Mouse (Mus musculus) kidney, postnatal 0 days (tissue): ENCODE data around the gene Ccr10. TPM values are rescaled to one million over a fixed set of nuclear protein-coding genes. Genes with fewer than 3 reads are reported as not detected.

Source experiments
- ATAC-seq: fragments of 200-750 bp; cut with Nextera tagmentation; replicated peaks from 2 replicates; pipeline ENCODE4 v1.8.0; 2017; ENCODE audit warnings: low read depth, moderate number of reproducible peaks, moderate TSS enrichment, moderate library complexity; ENCODE audit not compliant: low FRiP score
- DNase-seq: peaks from one replicate; pipeline ENCODE4 v3.0.0-alpha.2; 2016; ENCODE audit warnings: low spot score
- H3K27ac ChIP-seq: fragments of 300-500 bp; sonication (generic); 2 replicates; pipeline ENCODE4 v1.5.1; 2014; ENCODE audit warnings: mild to moderate bottlenecking
- H3K27me3 ChIP-seq: fragments of 300-500 bp; sonication (generic); 2 replicates; pipeline ENCODE4 v1.6.1; 2014; ENCODE audit warnings: low read length, mixed read lengths; ENCODE audit not compliant: insufficient read depth
- H3K36me3 ChIP-seq: fragments of 300-500 bp; sonication (generic); 2 replicates; pipeline ENCODE4 v1.6.1; 2014; ENCODE audit warnings: low read length, mixed read lengths; ENCODE audit not compliant: insufficient read depth
- H3K4me1 ChIP-seq: fragments of 300-500 bp; sonication (generic); replicated peaks from 2 replicates; pipeline ENCODE4 v1.6.1; 2014; ENCODE audit warnings: antibody characterized with exemption, low read length, mixed read lengths; ENCODE audit not compliant: insufficient read depth
- H3K4me2 ChIP-seq: fragments of 300-500 bp; sonication (generic); 2 replicates; pipeline ENCODE4 v1.6.1; 2014; ENCODE audit warnings: mild to moderate bottlenecking, low read length, moderate library complexity, mixed read lengths
- H3K4me3 ChIP-seq: fragments of 300-500 bp; sonication (generic); replicated peaks from 2 replicates; pipeline ENCODE4 v1.5.1; 2014; ENCODE audit warnings: low read depth, low read length
- H3K9ac ChIP-seq: fragments of 300-500 bp; sonication (generic); 2 replicates; pipeline ENCODE4 v1.6.1; 2014; ENCODE audit warnings: low read depth, low read length
- H3K9me3 ChIP-seq: fragments of 300-500 bp; sonication (generic); replicated peaks from 2 replicates; pipeline ENCODE4 v1.6.1; 2016; ENCODE audit warnings: low read length, inconsistent platforms, mixed read lengths
- CTCF ChIP-seq: IDR thresholded peaks from 2 replicates; pipeline ENCODE4 v1.5.1; 2016; ENCODE audit warnings: antibody characterized with exemption, low read depth, mild to moderate bottlenecking, moderate library complexity
- WGBS: fragments of 180-500 bp; shearing (Covaris S2); extraction: QIAGEN DNeasy Blood & Tissue Kit; methylation state at CpG from one replicate; pipeline ENCODE4 v1.1.7; 2014; 5-methylcytosine and 5-hydroxymethylcytosine counted together
- polyA plus RNA-seq: library from polyadenylated mRNA; unstranded; fragments of >200 nt; fragmentation: Nextera tagmentation; extraction: Ambion mirVana; gene quantifications from 2 replicates; pipeline ENCODE4 v1.2.1, GENCODE M21; 2015

Gene Ccr10
- polyA plus RNA-seq, 1 experiment from 2014 or later = 0.45 TPM

- under 1% methylated on average over 35 of the region's 35 CpGs for WGBS
- H3K36me3 ChIP-seq = peaks cover 21% of the 10 kb centered on the region; the same call in 1 of the 2 replicates
- ATAC-seq = no peak
- H3K27me3 ChIP-seq = no peaks in the 10 kb centered on the region
- H3K4me2 ChIP-seq = peak within 1 kb of the TSS; percentile 75
- H3K4me1 ChIP-seq = peaks cover 39% of the 10 kb centered on the region
- TF ChIP-seq CTCF = no peak
- peak within 1 kb of the TSS; percentile 59 for H3K9ac ChIP-seq
- H3K4me3 ChIP-seq = peak within 1 kb of the TSS; percentile 74
- DNase-seq = peak; percentile 73
- peak within 1 kb of the TSS; percentile 93 for H3K27ac ChIP-seq
- no peaks in the 10 kb centered on the region for H3K9me3 ChIP-seq
Measured at GRCm38 (mm10) chr11:101170354-101170810, 4.9 kb downstream of the Ccr10 start, which contains the start of gene Cntnap1. Gene Cntnap1 (plus strand): TSS chr11:101170523.

- TF ChIP-seq CTCF = no peak
- 13% methylated on average over 17 of the region's 17 CpGs for WGBS
- no peaks in the 10 kb centered on the region for H3K27me3 ChIP-seq
Measured at GRCm38 (mm10) chr11:101169301-101170107, 5.7 kb downstream of the Ccr10 start.

GRCm38 (mm10) chr11:101168301-101168980 is 6.8 kb downstream of the Ccr10 start:
- no peak overlapping the region for H3K27ac ChIP-seq
- peak overlapping the region; percentile 74 for H3K4me3 ChIP-seq
- 54% methylated on average over 18 of the region's 18 CpGs for WGBS
- H3K27me3 ChIP-seq = no peaks in the 10 kb centered on the region
- no peak for TF ChIP-seq CTCF
- H3K4me2 ChIP-seq = peak overlapping the region; percentile 75
- peaks cover 33% of the 10 kb centered on the region for H3K36me3 ChIP-seq
- H3K9me3 ChIP-seq = no peaks in the 10 kb centered on the region
- no peak for ATAC-seq
- H3K4me1 ChIP-seq = peaks cover 41% of the 10 kb centered on the region
- DNase-seq = no peak
- H3K9ac ChIP-seq = peak overlapping the region; percentile 13; the same call in 1 of the 2 replicates

More at GRCm38 (mm10) chr11:101169301-101170107, 5.7 kb downstream of the Ccr10 start:
- Histone ChIP-seq H3K4me2 (peak overlapping the region; percentile 75), H3K36me3 (peaks cover 24% of the 10 kb centered on the region; the same call in 1 of the 2 replicates), H3K9me3 (no peaks in the 10 kb centered on the region), H3K4me1 (peaks cover 41% of the 10 kb centered on the region), H3K4me3 (peak overlapping the region; percentile 74), H3K27ac (peak overlapping the region; percentile 50), H3K9ac (peak overlapping the region; percentile 59)
- DNase-seq (no peak), ATAC-seq (no peak)

- Histone ChIP-seq H3K9ac (0 out of 2 replicates have a peak overlapping the region, but pooled peaks have one; percentile 13), H3K4me2 (peak overlapping the region; percentile 75; the same call in 1 of the 2 replicates), H3K36me3 (peaks cover 33% of the 10 kb centered on the region), H3K4me1 (peaks cover 40% of the 10 kb centered on the region), H3K27me3 (no peaks in the 10 kb centered on the region), H3K27ac (no peak overlapping the region), H3K4me3 (0 out of 2 replicates have a peak overlapping the region, but pooled peaks have one; percentile 8), H3K9me3 (no peaks in the 10 kb centered on the region)
- 41% methylated on average over 8 of the region's 8 CpGs for WGBS
- DNase-seq (no peak), ATAC-seq (no peak)
- TF ChIP-seq CTCF = no peak
Measured at GRCm38 (mm10) chr11:101167963-101168300, 7.3 kb downstream of the Ccr10 start.

- no peak for TF ChIP-seq CTCF
- H3K36me3 ChIP-seq = peaks cover 33% of the 10 kb centered on the region
- H3K4me3 ChIP-seq = no peak overlapping the region
- DNase-seq = no peak
- 0 out of 2 replicates have a peak overlapping the region, but pooled peaks have one; percentile 13 for H3K9ac ChIP-seq
- no peak for ATAC-seq
- no peak overlapping the region for H3K27ac ChIP-seq
- no peaks in the 10 kb centered on the region for H3K27me3 ChIP-seq
- H3K4me2 ChIP-seq = peak overlapping the region; percentile 75; the same call in 1 of the 2 replicates
- 72% methylated on average over 19 of the region's 19 CpGs for WGBS
- H3K9me3 ChIP-seq = no peaks in the 10 kb centered on the region
- peaks cover 38% of the 10 kb centered on the region for H3K4me1 ChIP-seq
Measured at GRCm38 (mm10) chr11:101167211-101167962, 7.9 kb downstream of the Ccr10 start.

- no peak for TF ChIP-seq CTCF
- H3K27ac ChIP-seq = no peak overlapping the region
- peaks cover 36% of the 10 kb centered on the region for H3K36me3 ChIP-seq
- DNase-seq = no peak
- H3K4me2 ChIP-seq = no peak overlapping the region
- H3K4me3 ChIP-seq = no peak overlapping the region
- no peaks in the 10 kb centered on the region for H3K9me3 ChIP-seq
- H3K4me1 ChIP-seq = peaks cover 36% of the 10 kb centered on the region
- no peak overlapping the region for H3K9ac ChIP-seq
- no peak for ATAC-seq
- no peaks in the 10 kb centered on the region; the same call in 1 of the 2 replicates for H3K27me3 ChIP-seq
- WGBS = 83% methylated on average over 14 of the region's 14 CpGs
Measured at GRCm38 (mm10) chr11:101166357-101166756, 8.9 kb downstream of the Ccr10 start.
